8 mouse cellular contexts compared by ENCODE assay signal in genomic region chr11:23979332-23979731, GRCm38 (mm10).
DNase-seq lines count a peak whose midpoint lies in the region; ATAC-seq lines count a peak whose summit lies in the region.

No protein-coding gene starts in this region.

- H3K9me3 ChIP-seq in hindbrain, embryonic 14.5 days (ENCODE audit: control insufficient read depth, low read length): no peaks in the 10 kb centered on the region

- no peak overlapping the region for H3K9ac ChIP-seq in hindbrain, embryonic 14.5 days

- no peak overlapping the region for H3K4me2 ChIP-seq in hindbrain, embryonic 14.5 days (replicated peaks)

- peak; percentile 88 for ATAC-seq in hindbrain, embryonic 14.5 days (ENCODE audit: low FRiP score)

- peak; percentile 86 for DNase-seq in NIH3T3 (ENCODE audit: low read depth)
- DNase-seq in cerebellum, adult 18-20 months: peak; percentile 60 to 75
- DNase-seq in frontal cortex, adult 2 months (ENCODE audit: extremely low spot score in 1 of 2, low spot score in 1 of 2): peak; percentile 69 to 92
- peak; percentile 89 for DNase-seq in hindbrain, embryonic 14.5 days (ENCODE audit: low spot score)
- DNase-seq in layer of hippocampus, postnatal 10 days (ENCODE audit: low spot score in 2 of 2): peak; percentile 83 to 85
- peak; percentile 58 to 68 for DNase-seq in lung, postnatal 4 days
- peak; percentile 91 for DNase-seq in right cerebral cortex, postnatal 10 days (ENCODE audit: low spot score in 2 of 2)
- DNase-seq in urinary bladder, postnatal 36 days (ENCODE audit: low spot score in 2 of 2): peak; percentile 36 to 59

- H3K4me3 ChIP-seq in hindbrain, embryonic 14.5 days (replicated peaks; ENCODE audit: low read length): no peak overlapping the region

- no peaks in the 10 kb centered on the region for H3K4me1 ChIP-seq in hindbrain, embryonic 14.5 days (replicated peaks; ENCODE audit: control insufficient read depth, insufficient read depth, low read length)

- no peaks in the 10 kb centered on the region for H3K36me3 ChIP-seq in hindbrain, embryonic 14.5 days (replicated peaks; ENCODE audit: control insufficient read depth, insufficient read depth)

- no peak overlapping the region for H3K27ac ChIP-seq in hindbrain, embryonic 14.5 days

- H3K27me3 ChIP-seq in hindbrain, embryonic 14.5 days (ENCODE audit: control insufficient read depth, insufficient read depth, low read length): no peaks in the 10 kb centered on the region

- 13% methylated on average over 5 of the region's 5 CpGs for WGBS in hindbrain, embryonic 14.5 days
